Mouse (Mus musculus): ENCODE results near the gene Gm20905.
"Not testable (repeated sequence)": the region's sequence is repeated elsewhere in the genome, so short reads cannot be mapped to it uniquely, and the experiment has no call there.

Gm20905 gene

GRCm38 (mm10) chrY:37259503-37259902 lies at the start of gene Gm20905:
TSS of gene Gm20905 (minus strand) at chrY:37259603.
- not testable (repeated sequence) for DNase-seq

All from thymus, postnatal 4 days (tissue).